Mouse (Mus musculus): ENCODE data around the gene Musk.

DNA sequence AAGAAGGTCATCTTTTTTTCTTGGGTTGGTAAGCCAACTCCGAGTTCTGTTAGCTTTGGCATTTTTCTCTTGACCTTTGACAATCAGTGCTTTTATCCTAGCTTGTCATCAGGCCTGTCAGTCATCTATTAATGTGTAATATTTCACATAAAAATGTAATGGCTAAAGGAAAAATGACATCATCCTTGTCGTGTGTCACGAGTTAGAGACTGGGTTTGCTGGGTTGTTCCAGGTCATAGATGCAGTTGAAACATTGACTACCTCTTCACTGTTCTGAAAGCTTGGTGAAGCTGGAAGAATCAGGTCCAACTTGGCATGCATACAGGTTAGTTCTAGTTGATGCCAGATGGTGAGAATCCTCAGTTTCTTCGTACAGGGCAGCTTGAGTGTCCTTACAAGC is 34.5 kb downstream of the Musk start:
- TF ChIP-seq CTCF (IDR thresholded peaks at IDR 0.05; ENCODE audit: low read depth), result no peak
- no peak for TF ChIP-seq EP300 (optimal IDR thresholded peaks at IDR 0.05)
